Mouse (Mus musculus): ENCODE data around the gene Zfand2a.

DNA sequence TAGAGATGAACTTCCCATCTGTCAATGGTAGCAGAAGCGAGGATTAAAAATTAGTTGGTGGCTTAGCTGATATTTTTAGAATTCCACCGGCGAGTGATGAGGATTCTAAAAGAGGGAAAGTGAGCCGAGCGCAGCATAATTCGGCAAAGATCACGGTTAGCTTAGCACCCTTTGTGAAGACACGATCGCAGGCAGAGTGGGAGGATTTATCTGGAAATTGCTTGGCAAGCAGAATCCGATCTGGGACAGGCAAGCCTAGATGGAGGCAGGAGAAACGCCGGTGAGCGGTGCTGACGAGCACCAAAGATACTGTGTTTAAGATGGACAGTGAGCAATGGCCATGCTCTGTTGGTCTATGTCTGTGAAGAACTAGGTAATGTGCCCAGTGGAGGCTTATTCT, 17.9 kb upstream of the Zfand2a start:
- TF ChIP-seq CTCF (IDR thresholded peaks at IDR 0.05; ENCODE audit: low read depth), result no peak
- no peak for TF ChIP-seq EP300 (IDR thresholded peaks at IDR 0.05; ENCODE audit: low read depth)
